In the genomic region with DNA sequence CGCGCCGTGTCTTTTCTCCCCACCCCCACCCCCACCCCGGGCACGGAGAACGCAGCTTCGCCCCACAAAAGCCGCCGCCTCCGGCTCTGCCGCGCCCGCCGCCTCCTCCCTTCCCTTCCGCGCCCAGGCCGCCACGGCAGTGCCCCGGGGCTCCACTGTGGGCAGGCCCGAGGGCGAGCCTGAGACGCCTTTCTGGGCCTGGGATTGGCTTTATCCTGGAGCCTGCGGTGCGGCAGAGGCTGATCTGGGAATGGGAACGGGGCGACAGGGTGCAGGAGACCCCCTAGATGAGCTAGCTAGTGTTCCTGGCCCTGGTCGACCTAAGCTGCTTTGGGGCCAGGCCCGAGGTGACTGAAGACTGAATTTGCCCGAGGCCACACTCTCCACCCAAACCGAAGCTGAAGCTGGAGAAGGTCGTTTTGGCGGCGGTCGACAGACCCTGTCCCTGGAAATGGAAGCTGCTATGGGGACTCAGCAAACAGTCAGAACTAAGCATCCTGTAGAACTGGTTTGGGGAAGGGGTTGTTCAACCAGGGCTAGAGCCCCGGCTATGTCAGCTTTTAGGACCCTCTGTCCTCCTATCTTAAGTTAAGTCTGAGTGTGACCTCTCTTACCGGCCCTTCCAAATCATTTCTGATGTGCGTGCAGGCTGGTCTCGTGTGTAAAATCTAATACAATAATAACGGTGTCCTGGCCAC, we compare ENCODE assay signal across 8 mouse cellular contexts. TPM values are rescaled to one million over a fixed set of nuclear protein-coding genes. Genes with fewer than 3 reads are reported as not detected.
DNase-seq lines count a peak whose midpoint lies in the region; ATAC-seq and TF ChIP-seq lines count a peak whose summit lies in the region.

No protein-coding gene starts in this region.

- H3K9me3 ChIP-seq in lung, embryonic 14.5 days (ENCODE audit: low read depth, low read length), result no peaks in the 10 kb centered on the region

- peaks cover 8% of the 10 kb centered on the region; the same call in 1 of the 2 replicates for H3K4me1 ChIP-seq in lung, embryonic 14.5 days (ENCODE audit: insufficient read depth)

- peak overlapping the region; percentile 96 for H3K4me2 ChIP-seq in lung, embryonic 14.5 days

- peak; percentile 39 for ATAC-seq in lung, embryonic 14.5 days (ENCODE audit: insufficient read depth)
- no peak for ATAC-seq in megakaryocyte progenitor cell, adult 5-6 weeks (replicated peaks; ENCODE audit: poor library complexity)

- WGBS in lung, embryonic 14.5 days, result under 1% methylated on average over 35 of the region's 39 CpGs

- H3K27me3 ChIP-seq in lung, embryonic 14.5 days (ENCODE audit: insufficient read depth, low read length), result no peaks in the 10 kb centered on the region

- DNase-seq in urinary bladder, adult 18-20 months (ENCODE audit: low spot score in 2 of 2), result peak; percentile 28 to 61
- DNase-seq in urinary bladder, postnatal 10 days (ENCODE audit: low spot score), result no peak
- peak; percentile 41 for DNase-seq in cerebellum, adult 9-10 months
- peak; percentile 60 for DNase-seq in gastrocnemius, postnatal 10 days
- DNase-seq in kidney, adult 11 months, result peak; percentile 39
- peak; percentile 48 for DNase-seq in lung, embryonic 14.5 days
- DNase-seq in ovary, postnatal 36 days (ENCODE audit: low spot score), result peak; percentile 59

- peak overlapping the region; percentile 77 for H3K4me3 ChIP-seq in lung, embryonic 14.5 days (ENCODE audit: low read depth, low read length)

- peak overlapping the region; percentile 90 for H3K9ac ChIP-seq in lung, embryonic 14.5 days

- H3K36me3 ChIP-seq in lung, embryonic 14.5 days (ENCODE audit: insufficient read depth), result no peaks in the 10 kb centered on the region

- peak overlapping the region; percentile 87 for H3K27ac ChIP-seq in lung, embryonic 14.5 days (ENCODE audit: low read depth)

- TF ChIP-seq CTCF in lung, embryonic 14.5 days (IDR thresholded peaks at IDR 0.05; ENCODE audit: low read depth), result no peak

RNA-seq across cellular contexts. Expression of a gene that starts 0.6 kb away (rescaled TPM):
- total RNA-seq in gastrocnemius, postnatal 10 days (2021), result 10 to 100 TPM; 20.7 to 26.9 TPM
- 32.1 and 33.7 TPM in 2 replicates for polyA plus RNA-seq in lung, embryonic 14.5 days (2014; fragmentation: Nextera tagmentation; extraction: Ambion mirVana)
- 46.9 and 53.0 TPM in 2 replicates for total RNA-seq in megakaryocyte progenitor cell, adult 5-6 weeks (2015)
- total RNA-seq in megakaryocyte progenitor cell, adult 5-6 weeks (2017), result 6.4 and 6.6 TPM in 2 replicates

RNA-seq across cellular contexts. Expression of a gene that starts 30.7 kb away (rescaled TPM):
- total RNA-seq in gastrocnemius, postnatal 10 days (2021), result 10 to 100 TPM; 43.7 to 46.7 TPM
- polyA plus RNA-seq in lung, embryonic 14.5 days (2014; fragmentation: Nextera tagmentation; extraction: Ambion mirVana), result 127 and 129 TPM in 2 replicates
- 95.7 and 103 TPM in 2 replicates for total RNA-seq in megakaryocyte progenitor cell, adult 5-6 weeks (2015)
- total RNA-seq in megakaryocyte progenitor cell, adult 5-6 weeks (2017), result 88.1 and 104 TPM in 2 replicates

RNA-seq across cellular contexts. Expression of a gene that starts 31.6 kb away (rescaled TPM):
- under 1 TPM; 0.84 to 0.85 TPM for total RNA-seq in gastrocnemius, postnatal 10 days (2021)
- polyA plus RNA-seq in lung, embryonic 14.5 days (2014; fragmentation: Nextera tagmentation; extraction: Ambion mirVana), result 0.69 and 0.89 TPM in 2 replicates
- not detected in 2 replicates for total RNA-seq in megakaryocyte progenitor cell, adult 5-6 weeks (2015)
- not detected in 2 replicates for total RNA-seq in megakaryocyte progenitor cell, adult 5-6 weeks (2017)

RNA-seq across cellular contexts. Expression of a gene that starts 39.8 kb away (rescaled TPM):
- total RNA-seq in gastrocnemius, postnatal 10 days (2021), result 10 to 100 TPM; 49.3 to 54.2 TPM
- 74.6 and 81.0 TPM in 2 replicates for polyA plus RNA-seq in lung, embryonic 14.5 days (2014; fragmentation: Nextera tagmentation; extraction: Ambion mirVana)
- total RNA-seq in megakaryocyte progenitor cell, adult 5-6 weeks (2015), result 137 and 142 TPM in 2 replicates
- total RNA-seq in megakaryocyte progenitor cell, adult 5-6 weeks (2017), result 50.5 and 56.6 TPM in 2 replicates
